Mouse (Mus musculus) stomach, embryonic 15.5 days (tissue): Measurements from ENCODE around the gene Tmem81. TPM values are rescaled to one million over a fixed set of nuclear protein-coding genes. Genes with fewer than 3 reads are reported as not detected.
"Not testable (repeated sequence)": the region's sequence is repeated elsewhere in the genome, so short reads cannot be mapped to it uniquely, and the experiment has no call there.

Source experiments
- ATAC-seq: fragments of 200-750 bp; cut with Nextera tagmentation; 2 replicates; pipeline ENCODE4 v1.8.0; 2017; ENCODE audit warnings: low read depth, moderate number of reproducible peaks, moderate TSS enrichment; ENCODE audit not compliant: insufficient read depth, low FRiP score
- H3K27ac ChIP-seq: fragments of 300-500 bp; sonication (generic); 2 replicates; pipeline ENCODE4 v1.5.1; 2015; ENCODE audit warnings: mild to moderate bottlenecking, inconsistent platforms
- H3K27me3 ChIP-seq: fragments of 300-500 bp; sonication (generic); replicated peaks from 2 replicates; pipeline ENCODE4 v1.6.1; 2015; ENCODE audit warnings: inconsistent platforms
- H3K36me3 ChIP-seq: fragments of 300-500 bp; sonication (generic); 2 replicates; pipeline ENCODE4 v1.6.1; 2015; ENCODE audit warnings: inconsistent platforms
- H3K4me1 ChIP-seq: fragments of 300-500 bp; sonication (generic); 2 replicates; pipeline ENCODE4 v1.6.1; 2015; ENCODE audit warnings: inconsistent platforms
- H3K4me2 ChIP-seq: fragments of 300-500 bp; sonication (generic); 2 replicates; pipeline ENCODE4 v1.6.1; 2015; ENCODE audit warnings: mild to moderate bottlenecking, inconsistent platforms
- H3K4me3 ChIP-seq: fragments of 300-500 bp; sonication (generic); replicated peaks from 2 replicates; pipeline ENCODE4 v1.5.1; 2015; ENCODE audit warnings: inconsistent platforms
- H3K9ac ChIP-seq: fragments of 300-500 bp; sonication (generic); 2 replicates; pipeline ENCODE4 v1.6.1; 2015; ENCODE audit warnings: inconsistent platforms
- H3K9me3 ChIP-seq: fragments of 300-500 bp; sonication (generic); 2 replicates; pipeline ENCODE4 v1.6.1; 2016; ENCODE audit warnings: inconsistent platforms
- WGBS: fragments of 180-500 bp; shearing (Covaris S2); methylation state at CpG from one replicate; pipeline ENCODE4 v1.1.7; 2015; 5-methylcytosine and 5-hydroxymethylcytosine counted together
- polyA plus RNA-seq: library from polyadenylated mRNA; unstranded; fragments of >200 nt; fragmentation: Nextera tagmentation; extraction: Ambion mirVana; gene quantifications from 2 replicates; pipeline ENCODE4 v1.2.1, GENCODE M21; 2015

Gene Tmem81
- 1.6 and 1.8 TPM in 2 replicates for polyA plus RNA-seq

- no peak for ATAC-seq
- H3K4me3 ChIP-seq: no peak within 1 kb of the TSS
- WGBS: 84% methylated on average over 7 of the region's 7 CpGs
- no peaks in the 10 kb centered on the region for H3K4me1 ChIP-seq
- H3K9ac ChIP-seq: no peak within 1 kb of the TSS
- peaks cover 35% of the 10 kb centered on the region for H3K36me3 ChIP-seq
- H3K4me2 ChIP-seq: no peak within 1 kb of the TSS
- no peaks in the 10 kb centered on the region for H3K27me3 ChIP-seq
- H3K9me3 ChIP-seq: no peaks in the 10 kb centered on the region
- no peak within 1 kb of the TSS for H3K27ac ChIP-seq
Measured at GRCm38 (mm10) chr1:132506058-132506457, at the start of gene Tmem81. Tmem81 (plus strand) TSS chr1:132506230.

- no peak for ATAC-seq
- 74% methylated on average over 5 of the region's 5 CpGs for WGBS
- peaks cover 5% of the 10 kb centered on the region; the same call in 1 of the 2 replicates for H3K4me1 ChIP-seq
- no peak overlapping the region for H3K27ac ChIP-seq
- no peaks in the 10 kb centered on the region for H3K27me3 ChIP-seq
- H3K4me3 ChIP-seq: no peak overlapping the region
- no peak overlapping the region for H3K9ac ChIP-seq
- H3K9me3 ChIP-seq: no peaks in the 10 kb centered on the region
- H3K4me2 ChIP-seq: no peak overlapping the region
- peaks cover 13% of the 10 kb centered on the region; the same call in 1 of the 2 replicates for H3K36me3 ChIP-seq
Measured at GRCm38 (mm10) chr1:132464651-132465050, 41.4 kb upstream of the Tmem81 start.

- no peaks in the 10 kb centered on the region for H3K36me3 ChIP-seq
- ATAC-seq: no peak
Measured at GRCm38 (mm10) chr1:132468926-132469325, 37.1 kb upstream of the Tmem81 start.

DNA sequence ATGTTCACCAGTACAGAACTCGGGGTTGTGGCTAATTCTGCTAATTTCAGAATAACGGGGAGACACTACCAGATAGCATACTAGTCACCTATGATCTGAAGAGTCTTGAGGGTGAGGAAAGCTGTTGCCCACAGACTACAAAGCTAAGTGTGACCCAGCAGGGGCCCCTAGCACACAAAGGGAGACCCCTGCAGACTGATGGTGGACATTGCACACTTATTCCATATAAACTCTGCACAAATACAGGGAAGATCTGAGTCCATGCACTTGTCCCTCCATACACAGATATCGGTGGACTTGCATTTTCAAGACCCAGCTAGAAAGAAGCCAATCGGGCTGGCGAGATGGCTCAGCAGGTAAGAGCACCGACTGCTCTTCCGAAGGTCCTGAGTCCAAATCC, 36.5 kb upstream of the Tmem81 start:
- ATAC-seq: no peak
- no peaks in the 10 kb centered on the region for H3K27me3 ChIP-seq
- H3K4me3 ChIP-seq: no peak overlapping the region
- H3K27ac ChIP-seq: no peak overlapping the region
- no peak overlapping the region for H3K4me2 ChIP-seq
- H3K9ac ChIP-seq: no peak overlapping the region
- peaks cover 5% of the 10 kb centered on the region; the same call in 1 of the 2 replicates for H3K4me1 ChIP-seq
- 85% methylated on average over 7 of the region's 7 CpGs for WGBS
- no peaks in the 10 kb centered on the region for H3K9me3 ChIP-seq
- no peaks in the 10 kb centered on the region for H3K36me3 ChIP-seq

More at GRCm38 (mm10) chr1:132468926-132469325, 37.1 kb upstream of the Tmem81 start:
- Histone ChIP-seq H3K9me3 (no peaks in the 10 kb centered on the region), H3K27me3 (no peaks in the 10 kb centered on the region), H3K4me1 (peaks cover 5% of the 10 kb centered on the region; the same call in 1 of the 2 replicates), H3K9ac (no peak overlapping the region), H3K4me3 (no peak overlapping the region), H3K4me2 (no peak overlapping the region), H3K27ac (no peak overlapping the region)

DNA sequence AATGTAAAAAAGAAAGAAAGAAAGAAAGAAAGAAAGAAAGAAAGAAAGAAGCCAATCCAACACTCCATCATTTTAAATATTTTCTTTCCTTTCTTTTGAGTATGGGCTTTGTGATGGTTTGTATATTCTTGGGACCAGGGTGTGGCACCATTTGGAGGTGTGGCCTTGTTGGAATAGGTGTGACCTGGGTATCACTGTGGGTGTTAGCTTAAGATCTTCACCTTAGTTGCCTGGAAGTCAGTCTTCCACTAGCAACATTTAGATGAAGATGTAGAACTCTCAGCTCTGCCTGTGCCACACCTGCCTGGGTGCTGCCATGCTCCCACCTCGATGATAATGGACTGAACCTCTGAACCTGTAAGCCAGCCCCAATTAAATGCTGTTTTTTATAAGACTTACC, 36.0 kb upstream of the Tmem81 start:
- not testable (repeated sequence) for H3K36me3 ChIP-seq, H3K9ac ChIP-seq, H3K4me3 ChIP-seq, H3K27ac ChIP-seq, H3K27me3 ChIP-seq, ATAC-seq, H3K9me3 ChIP-seq, H3K4me1 ChIP-seq, H3K4me2 ChIP-seq
- 93% methylated on average over 1 of the region's 1 CpGs for WGBS

DNA sequence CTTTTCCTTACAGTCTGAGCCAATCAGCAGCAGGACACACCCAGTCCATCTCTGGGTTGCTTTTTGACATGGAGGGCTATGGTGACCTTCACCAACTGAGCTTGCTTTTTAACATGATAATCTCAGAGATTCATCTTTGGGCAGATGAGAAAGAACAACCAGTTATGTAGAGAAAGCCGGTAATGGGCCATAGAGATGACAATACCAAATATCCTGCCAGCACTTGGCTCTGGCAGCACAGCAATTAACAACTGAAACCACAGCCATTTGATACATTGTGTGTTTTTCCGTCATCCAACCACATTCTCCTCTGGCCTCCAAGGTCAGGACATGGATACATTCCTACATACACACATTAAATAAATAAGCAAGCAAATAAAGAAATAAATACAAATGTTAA, 35.0 kb upstream of the Tmem81 start:
- H3K4me2 ChIP-seq: no peak overlapping the region
- peaks cover 5% of the 10 kb centered on the region; the same call in 1 of the 2 replicates for H3K4me1 ChIP-seq
- no peak overlapping the region for H3K4me3 ChIP-seq
- H3K9me3 ChIP-seq: no peaks in the 10 kb centered on the region
- H3K27ac ChIP-seq: no peak overlapping the region
- H3K27me3 ChIP-seq: no peaks in the 10 kb centered on the region
- 84% methylated on average over 2 of the region's 2 CpGs for WGBS
- H3K36me3 ChIP-seq: no peaks in the 10 kb centered on the region
- no peak for ATAC-seq
- no peak overlapping the region for H3K9ac ChIP-seq

- no peak for ATAC-seq
Measured at GRCm38 (mm10) chr1:132471499-132471898, 34.5 kb upstream of the Tmem81 start.

DNA sequence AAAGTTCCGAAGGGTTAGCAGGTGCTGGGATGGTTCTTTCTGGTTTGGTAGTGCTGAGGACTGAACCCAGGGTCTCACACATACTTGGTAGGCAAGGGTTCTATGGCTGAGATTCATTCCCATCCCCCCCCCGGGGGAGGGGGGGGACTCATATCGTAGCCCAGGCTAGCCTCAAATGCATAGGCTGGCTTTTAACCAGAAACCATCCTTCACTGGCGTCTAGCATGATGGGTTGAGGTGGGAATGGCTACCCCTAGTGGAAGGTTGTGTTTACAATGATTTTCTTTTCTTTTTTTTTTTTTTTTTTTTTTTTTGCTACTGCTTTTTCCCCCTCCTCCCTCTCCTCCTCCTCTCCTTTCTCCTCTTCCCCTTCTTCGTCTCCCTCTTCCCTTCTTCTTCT, 33.5 kb upstream of the Tmem81 start:
- Histone ChIP-seq H3K27me3 (no peaks in the 10 kb centered on the region), H3K4me2 (no peak overlapping the region), H3K4me1 (peaks cover 5% of the 10 kb centered on the region; the same call in 1 of the 2 replicates), H3K9me3 (no peaks in the 10 kb centered on the region), H3K4me3 (no peak overlapping the region), H3K36me3 (no peaks in the 10 kb centered on the region), H3K9ac (no peak overlapping the region), H3K27ac (no peak overlapping the region)
- no peak for ATAC-seq
- 58% methylated on average over 5 of the region's 5 CpGs for WGBS

More at GRCm38 (mm10) chr1:132471499-132471898, 34.5 kb upstream of the Tmem81 start:
- Histone ChIP-seq H3K4me2 (no peak overlapping the region), H3K9me3 (no peaks in the 10 kb centered on the region), H3K27me3 (no peaks in the 10 kb centered on the region), H3K27ac (no peak overlapping the region), H3K9ac (no peak overlapping the region), H3K36me3 (no peaks in the 10 kb centered on the region), H3K4me3 (no peak overlapping the region), H3K4me1 (peaks cover 5% of the 10 kb centered on the region; the same call in 1 of the 2 replicates)
- WGBS: 86% methylated on average over 5 of the region's 5 CpGs

GRCm38 (mm10) chr1:132474496-132474895, 31.5 kb upstream of the Tmem81 start:
- 71% methylated on average over 1 of the region's 1 CpGs for WGBS

GRCm38 (mm10) chr1:132476575-132476927, 29.5 kb upstream of the Tmem81 start:
- WGBS: 4% methylated on average over 9 of the region's 9 CpGs
- H3K9ac ChIP-seq: peak overlapping the region; percentile 46; the same call in 1 of the 2 replicates
- peak overlapping the region; percentile 53; the same call in 1 of the 2 replicates for H3K27ac ChIP-seq
- no peaks in the 10 kb centered on the region for H3K36me3 ChIP-seq
- H3K4me1 ChIP-seq: peaks cover 5% of the 10 kb centered on the region; the same call in 1 of the 2 replicates
- H3K27me3 ChIP-seq: no peaks in the 10 kb centered on the region
- no peaks in the 10 kb centered on the region for H3K9me3 ChIP-seq
- peak; percentile 41; the same call in 1 of the 2 replicates for ATAC-seq
- H3K4me3 ChIP-seq: peak overlapping the region; percentile 88
- peak overlapping the region; percentile 60 for H3K4me2 ChIP-seq

More at GRCm38 (mm10) chr1:132474496-132474895, 31.5 kb upstream of the Tmem81 start:
- Histone ChIP-seq H3K27me3 (no peaks in the 10 kb centered on the region), H3K9ac (no peak overlapping the region), H3K27ac (no peak overlapping the region), H3K36me3 (no peaks in the 10 kb centered on the region), H3K4me3 (no peak overlapping the region), H3K4me1 (peaks cover 5% of the 10 kb centered on the region; the same call in 1 of the 2 replicates), H3K9me3 (no peaks in the 10 kb centered on the region), H3K4me2 (no peak overlapping the region)
- no peak for ATAC-seq

GRCm38 (mm10) chr1:132476928-132477691, 28.9 kb upstream of the Tmem81 start, which contains the start of gene Rbbp5:
Rbbp5 (plus strand) TSS chr1:132477365.
- Histone ChIP-seq H3K27ac (peak within 1 kb of the TSS; percentile 67; the same call in 1 of the 2 replicates), H3K36me3 (no peaks in the 10 kb centered on the region), H3K27me3 (no peaks in the 10 kb centered on the region), H3K9ac (peak within 1 kb of the TSS; percentile 79), H3K4me1 (peaks cover 5% of the 10 kb centered on the region; the same call in 1 of the 2 replicates), H3K4me2 (peak within 1 kb of the TSS; percentile 60), H3K4me3 (peak within 1 kb of the TSS; percentile 88), H3K9me3 (no peaks in the 10 kb centered on the region)
- whole genome bisulfite sequencing: under 1% methylated on average over 43 of the region's 43 CpGs
- peak; percentile 93 for ATAC-seq

DNA sequence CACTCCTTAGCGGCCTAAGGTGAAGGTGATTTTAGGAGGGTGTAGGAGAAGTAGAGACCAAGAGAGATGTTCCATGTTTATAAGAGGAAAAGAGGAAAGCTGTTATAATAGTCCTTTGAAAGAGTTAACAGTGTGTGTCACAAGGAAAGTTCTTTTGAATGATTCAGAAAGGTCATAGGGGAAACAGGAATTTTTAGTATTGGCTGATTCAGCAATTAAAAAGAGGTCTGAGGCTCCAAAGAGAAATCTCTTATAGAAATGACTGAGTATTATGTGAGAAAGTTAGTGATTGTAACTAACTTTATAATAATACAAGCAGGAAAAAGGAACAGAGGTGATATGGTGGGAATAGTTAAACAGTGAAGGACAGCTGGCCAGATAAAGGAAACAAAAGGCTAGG, 26.6 kb upstream of the Tmem81 start:
- Histone ChIP-seq H3K4me3 (no peak overlapping the region), H3K9me3 (no peaks in the 10 kb centered on the region), H3K4me2 (no peak overlapping the region), H3K27ac (no peak overlapping the region), H3K36me3 (no peaks in the 10 kb centered on the region), H3K27me3 (no peaks in the 10 kb centered on the region), H3K9ac (no peak overlapping the region), H3K4me1 (peaks cover 5% of the 10 kb centered on the region; the same call in 1 of the 2 replicates)
- no peak for ATAC-seq
- WGBS: 88% methylated on average over 1 of the region's 1 CpGs
